10 mouse cellular contexts compared by ENCODE assay signal in genomic region chr1:72578806-72579205, GRCm38 (mm10). TPM values are rescaled to one million over a fixed set of nuclear protein-coding genes. Genes with fewer than 3 reads are reported as not detected.
A peak's percentile ranks its signal among the peaks of the same experiment; 100 is the strongest.
DNase-seq lines count a peak whose midpoint lies in the region; ATAC-seq and TF ChIP-seq lines count a peak whose summit lies in the region.
"Had no signal": no experiment of that assay in that cellular context is flagged by ENCODE, and none has a peak within 500 bp of the region (broad histone marks: within the 10 kb centered on the region; RNA-seq: fewer than 3 reads in every experiment).

No protein-coding gene starts in this region.

- no peak overlapping the region for H3K9ac ChIP-seq in MEL (ENCODE audit: control insufficient read depth, low read depth, low read length, poor library complexity, severe bottlenecking)
- no peak overlapping the region for H3K9ac ChIP-seq in forebrain, embryonic 14.5 days (ENCODE audit: low read length)
- H3K9ac ChIP-seq in midbrain, embryonic 13.5 days (replicated peaks) = no peak overlapping the region

- peak overlapping the region; percentile 37 for H3K4me2 ChIP-seq in forebrain, embryonic 14.5 days (ENCODE audit: low read length)
- H3K4me2 ChIP-seq in midbrain, embryonic 13.5 days (replicated peaks) = peak overlapping the region; percentile 26; the same call in 1 of the 2 replicates

- no peak for TF ChIP-seq RAD21 in MEL (IDR thresholded peaks at IDR 0.05; ENCODE audit: low read depth, low read length)

- no peaks in the 10 kb centered on the region; a peak in 1 of 4 replicates for H3K4me1 ChIP-seq in MEL (ENCODE audit: control insufficient read depth in 1 of 2, insufficient read depth in 2 of 2, low read length in 2 of 2)
- H3K4me1 ChIP-seq in forebrain, embryonic 14.5 days (ENCODE audit: control insufficient read depth, insufficient read depth, low read length) = peaks cover 17% of the 10 kb centered on the region
- peaks cover 28% of the 10 kb centered on the region for H3K4me1 ChIP-seq in midbrain, embryonic 13.5 days (replicated peaks)

- no peak for TF ChIP-seq EP300 in MEL (IDR thresholded peaks at IDR 0.05; ENCODE audit: low read depth in 1 of 2, low read length in 2 of 2)

- no peaks in the 10 kb centered on the region; a peak in 1 of 4 replicates for H3K27me3 ChIP-seq in MEL (ENCODE audit: control insufficient read depth in 1 of 2, insufficient read depth in 2 of 2, low read length in 2 of 2)
- H3K27me3 ChIP-seq in forebrain, embryonic 14.5 days (replicated peaks; ENCODE audit: control insufficient read depth, insufficient read depth, low read length) = no peaks in the 10 kb centered on the region
- H3K27me3 ChIP-seq in midbrain, embryonic 13.5 days = peaks cover 12% of the 10 kb centered on the region; the same call in 1 of the 2 replicates

- peak; percentile 20 for DNase-seq in layer of hippocampus, adult 9-11 months
- no peak for DNase-seq in layer of hippocampus, postnatal 14 days (ENCODE audit: low spot score in 2 of 2)
- DNase-seq in MEL (ENCODE audit: low read depth, low spot score) = no peak
- DNase-seq in forebrain, embryonic 14.5 days (ENCODE audit: low spot score) = peak; percentile 82
- no peak for DNase-seq in gastrocnemius, postnatal 10 days
- no peak for DNase-seq in thymus, postnatal 14 days
- DNase-seq in spleen, postnatal 36 days (ENCODE audit: low spot score in 2 of 2) = no peak
- DNase-seq: heart, postnatal 4 days had no signal

- H3K4me3 ChIP-seq in MEL (ENCODE audit: control insufficient read depth in 1 of 2, insufficient read depth in 1 of 2, low read depth in 2 of 2, low read length in 2 of 2) = no peak overlapping the region
- no peak overlapping the region for H3K4me3 ChIP-seq in forebrain, embryonic 14.5 days (ENCODE audit: low read depth, low read length)
- no peak overlapping the region for H3K4me3 ChIP-seq in midbrain, embryonic 13.5 days (replicated peaks)

- H3K9me3 ChIP-seq in MEL (replicated peaks; ENCODE audit: insufficient read depth, low read length) = no peaks in the 10 kb centered on the region
- H3K9me3 ChIP-seq in forebrain, embryonic 14.5 days (replicated peaks; ENCODE audit: control insufficient read depth, low read length) = no peaks in the 10 kb centered on the region
- H3K9me3 ChIP-seq in midbrain, embryonic 13.5 days = no peaks in the 10 kb centered on the region

- WGBS in forebrain, embryonic 14.5 days = 11% methylated on average over 4 of the region's 4 CpGs
- WGBS in midbrain, embryonic 13.5 days = 27% methylated on average over 4 of the region's 4 CpGs

- peaks cover 1% of the 10 kb centered on the region; the same call in 1 of the 2 replicates for H3K79me2 ChIP-seq in MEL (ENCODE audit: control insufficient read depth, insufficient read depth, low read length, poor library complexity)

- ATAC-seq in forebrain, embryonic 14.5 days = no peak
- no peak for ATAC-seq in midbrain, embryonic 13.5 days

- TF ChIP-seq POLR2A in MEL (IDR thresholded peaks at IDR 0.05; ENCODE audit: control insufficient read depth in 1 of 2, insufficient read depth in 1 of 2, low read depth in 1 of 2, low read length in 2 of 2, poor library complexity in 1 of 2) = no peak

- H3K27ac ChIP-seq in MEL (ENCODE audit: control insufficient read depth, low read depth, low read length) = no peak overlapping the region
- H3K27ac ChIP-seq in forebrain, embryonic 14.5 days (ENCODE audit: low read depth, low read length) = peak overlapping the region; percentile 58; the same call in 1 of the 2 replicates
- no peak overlapping the region for H3K27ac ChIP-seq in midbrain, embryonic 13.5 days

- TF ChIP-seq CTCF in MEL (IDR thresholded peaks at IDR 0.05 in 2 of 3, conservative IDR thresholded peaks at IDR 0.05 in 1 of 3; ENCODE audit: control insufficient read depth in 1 of 3, insufficient read depth in 1 of 3, low read depth in 2 of 3, low read length in 3 of 3, poor library complexity in 1 of 3, severe bottlenecking in 1 of 3) = no peak

- peaks cover 0 to 4% of the 10 kb centered on the region in 2 experiments; a peak in 2 of 4 replicates for H3K36me3 ChIP-seq in MEL (ENCODE audit: control insufficient read depth in 1 of 2, insufficient read depth in 2 of 2, low read length in 2 of 2)
- H3K36me3 ChIP-seq in forebrain, embryonic 14.5 days (ENCODE audit: control insufficient read depth, insufficient read depth, low read length) = no peaks in the 10 kb centered on the region
- H3K36me3 ChIP-seq in midbrain, embryonic 13.5 days = no peaks in the 10 kb centered on the region

TF ChIP-seq in MEL, 35 proteins besides CTCF, POLR2A, EP300 and RAD21:
- TF ChIP-seq RCOR1 (IDR thresholded peaks at IDR 0.05; ENCODE audit: low read depth, low read length) (no peak), ZNF384 (IDR thresholded peaks at IDR 0.05; ENCODE audit: low read depth, low read length) (peak; percentile 50; the same call in 1 of the 2 replicates)

RNA-seq across cellular contexts. Expression of gene Smarcal1, which starts 4.2 kb away (rescaled TPM):
- total RNA-seq in layer of hippocampus, postnatal 14 days (2021) = 10 to 100 TPM; 47.4 to 50.8 TPM
- total RNA-seq in MEL (2012; rRNA removed) = 23.6 and 24.4 TPM in 2 replicates
- polyA plus RNA-seq in MEL (2012; ENCODE audit: insufficient read depth in 1 of 2, insufficient read length in 2 of 2, low read depth in 1 of 2, low replicate concordance in 2 of 2, missing spikeins in 1 of 2) = 10 to 100 TPM in 1 of 2 experiments, not detected in 1; 27.7 TPM
- 28.6 and 35.0 TPM in 2 replicates for polyA plus RNA-seq in forebrain, embryonic 14.5 days (2014; fragmentation: Nextera tagmentation; extraction: Ambion mirVana)
- polyA plus RNA-seq in midbrain, embryonic 13.5 days (2015; fragmentation: Nextera tagmentation; extraction: Ambion mirVana) = 25.1 and 29.8 TPM in 2 replicates
- 10 to 100 TPM; 16.3 to 24.6 TPM for total RNA-seq in gastrocnemius, postnatal 10 days (2021)

RNA-seq across cellular contexts. Expression of gene March4, which starts 42.1 kb away (rescaled TPM):
- 10 to 100 TPM; 28.2 to 29.7 TPM for total RNA-seq in layer of hippocampus, postnatal 14 days (2021)
- not detected in 2 replicates for total RNA-seq in MEL (2012; rRNA removed)
- not detected for polyA plus RNA-seq in MEL (2012; ENCODE audit: insufficient read depth in 1 of 2, insufficient read length in 2 of 2, low read depth in 1 of 2, low replicate concordance in 2 of 2, missing spikeins in 1 of 2)
- polyA plus RNA-seq in forebrain, embryonic 14.5 days (2014; fragmentation: Nextera tagmentation; extraction: Ambion mirVana) = 2.8 and 3.6 TPM in 2 replicates
- polyA plus RNA-seq in midbrain, embryonic 13.5 days (2015; fragmentation: Nextera tagmentation; extraction: Ambion mirVana) = 2.5 and 2.7 TPM in 2 replicates
- total RNA-seq in gastrocnemius, postnatal 10 days (2021) = under 1 TPM; 0.14 to 0.28 TPM
- total RNA-seq: heart, postnatal 4 days; megakaryocyte-erythroid progenitor cell, adult 5-6 weeks had no signal

Comparison
In these comparisons a context has a peak if more than half of its experiments do, and no peak if none do; other contexts are left out.
1. DNase-seq: peak in layer of hippocampus, adult 9-11 months (single experiment) and forebrain, embryonic 14.5 days (single experiment); none in layer of hippocampus, postnatal 14 days (0 of 2), MEL (single experiment), gastrocnemius, postnatal 10 days (single experiment), thymus, postnatal 14 days (single experiment) and spleen, postnatal 36 days (0 of 2).
2. RNA of gene March4, which starts 42.1 kb away (total RNA-seq): 28.2 to 29.7 TPM in layer of hippocampus, postnatal 14 days; 0.14 to 0.28 TPM in gastrocnemius, postnatal 10 days and not detected in MEL; every median in the first group is over 10 times any median in the second.